Mouse (Mus musculus) limb, embryonic 15.5 days (tissue): ENCODE results near the gene Gm14139. TPM values are rescaled to one million over a fixed set of nuclear protein-coding genes. Genes with fewer than 3 reads are reported as not detected.
"Not testable (repeated sequence)": the region's sequence is repeated elsewhere in the genome, so short reads cannot be mapped to it uniquely, and the experiment has no call there.

ENCODE experiments used
- ATAC-seq: fragments of 200-750 bp; cut with Nextera tagmentation; 2 replicates; pipeline ENCODE4 v1.8.0; 2017; ENCODE audit warnings: low read depth, moderate TSS enrichment; ENCODE audit not compliant: insufficient number of reproducible peaks, low FRiP score, low TSS enrichment
- H3K27ac ChIP-seq: fragments of 300-500 bp; sonication (generic); 2 replicates; pipeline ENCODE4 v1.5.1; 2015; ENCODE audit warnings: moderate library complexity, mild to moderate bottlenecking, inconsistent platforms
- H3K27me3 ChIP-seq: fragments of 300-500 bp; sonication (generic); 2 replicates; pipeline ENCODE4 v1.6.1; 2015; ENCODE audit warnings: inconsistent platforms
- H3K36me3 ChIP-seq: fragments of 300-500 bp; sonication (generic); 2 replicates; pipeline ENCODE4 v1.6.1; 2015; ENCODE audit warnings: inconsistent platforms
- H3K4me1 ChIP-seq: fragments of 300-500 bp; sonication (generic); 2 replicates; pipeline ENCODE4 v1.6.1; 2015; ENCODE audit warnings: inconsistent platforms
- H3K4me2 ChIP-seq: fragments of 300-500 bp; sonication (generic); 2 replicates; pipeline ENCODE4 v1.6.1; 2015; ENCODE audit warnings: mild to moderate bottlenecking, inconsistent platforms
- H3K4me3 ChIP-seq: fragments of 300-500 bp; sonication (generic); 2 replicates; pipeline ENCODE4 v1.5.1; 2015; ENCODE audit warnings: mild to moderate bottlenecking, inconsistent platforms
- H3K9ac ChIP-seq: fragments of 300-500 bp; sonication (generic); 2 replicates; pipeline ENCODE4 v1.6.1; 2015; ENCODE audit warnings: inconsistent platforms
- H3K9me3 ChIP-seq: fragments of 300-500 bp; sonication (generic); 2 replicates; pipeline ENCODE4 v1.6.1; 2016; ENCODE audit warnings: inconsistent platforms
- whole genome bisulfite sequencing: fragments of 180-500 bp; shearing (Covaris S2); methylation state at CpG from one replicate; pipeline ENCODE4 v1.1.7; 2015; 5-methylcytosine and 5-hydroxymethylcytosine counted together
- polyA plus RNA-seq: library from polyadenylated mRNA; unstranded; fragments of >200 nt; fragmentation: Nextera tagmentation; extraction: Ambion mirVana; gene quantifications from 2 replicates; pipeline ENCODE4 v1.2.1, GENCODE M21; 2015

The Gm14139 gene
- polyA plus RNA-seq = not detected in 2 replicates

DNA sequence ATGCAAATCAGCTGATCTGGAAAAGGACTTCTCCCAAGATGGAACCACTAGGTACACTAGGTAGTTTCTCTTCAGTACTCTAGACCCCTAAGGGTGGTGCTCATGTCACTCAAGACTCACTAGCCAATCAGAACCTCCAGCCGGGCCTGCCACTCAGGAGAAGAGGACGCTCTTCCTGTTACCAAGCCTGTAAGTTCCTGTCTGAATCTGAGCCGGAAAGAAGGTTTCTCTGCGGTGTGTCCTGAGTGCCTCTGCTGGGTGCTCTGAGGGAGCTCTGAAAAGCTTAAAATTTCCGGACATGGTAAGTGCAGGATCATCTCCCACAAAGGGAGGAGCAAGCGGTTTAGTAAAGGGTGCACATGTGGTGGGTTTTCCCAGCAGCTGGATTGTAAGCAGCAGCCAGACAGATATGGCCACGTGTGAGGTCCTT, at the start of gene Gm14139:
TSS of gene Gm14139 (plus strand) at position 186 of the 430 bp plus-strand sequence.
- H3K9ac ChIP-seq, H3K4me2 ChIP-seq, H3K27me3 ChIP-seq, H3K9me3 ChIP-seq, H3K4me3 ChIP-seq, H3K36me3 ChIP-seq, H3K4me1 ChIP-seq, ATAC-seq, H3K27ac ChIP-seq: not testable (repeated sequence)
- WGBS = 72% methylated on average over 7 of the region's 7 CpGs

DNA sequence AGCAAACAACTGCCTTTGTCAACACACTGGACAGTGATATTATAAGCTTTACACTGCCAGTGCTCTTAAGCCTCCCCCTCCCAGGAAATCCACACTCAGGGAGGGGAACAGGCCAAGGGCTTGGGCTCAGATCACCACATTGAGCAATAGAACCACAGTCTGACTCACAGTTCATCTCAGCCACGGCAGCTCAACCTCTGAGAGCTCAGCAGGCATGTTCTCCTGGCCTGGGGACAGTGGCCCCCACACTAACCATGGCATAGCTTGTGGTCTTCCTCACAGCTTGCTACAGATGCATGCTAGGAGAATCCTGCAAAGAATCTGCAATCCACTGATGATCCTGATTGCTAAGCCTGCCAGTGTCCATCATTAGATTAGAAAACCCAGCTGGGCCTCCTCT, 49.6 kb upstream of the Gm14139 start:
- H3K9ac ChIP-seq, H3K4me1 ChIP-seq, H3K27ac ChIP-seq, H3K4me2 ChIP-seq, H3K9me3 ChIP-seq, H3K4me3 ChIP-seq, H3K27me3 ChIP-seq, ATAC-seq: not testable (repeated sequence)
- peaks cover 36% of the 10 kb centered on the region for H3K36me3 ChIP-seq
- WGBS = 86% methylated on average over 1 of the region's 1 CpGs

DNA sequence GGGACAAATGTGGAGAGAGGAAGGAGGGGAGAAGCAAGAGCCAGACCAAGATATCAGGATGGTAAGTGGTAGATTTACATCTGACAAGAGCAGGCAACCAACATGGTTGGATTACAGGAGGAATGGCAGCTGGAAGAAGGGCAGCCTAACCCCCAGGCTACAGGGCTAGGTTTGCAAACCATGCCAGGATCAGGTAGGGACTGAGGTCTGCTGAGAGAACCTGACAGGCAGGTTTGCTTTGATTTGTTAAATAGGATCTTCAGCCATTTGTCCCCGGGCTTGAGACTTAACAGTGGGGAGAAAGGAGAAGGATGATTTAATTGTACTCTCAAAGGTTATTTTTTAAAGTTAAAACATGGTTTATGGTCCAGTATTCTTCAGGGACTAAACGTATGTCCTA, 48.8 kb upstream of the Gm14139 start:
- Histone ChIP-seq H3K4me1 (peaks cover 7% of the 10 kb centered on the region; the same call in 1 of the 2 replicates), H3K9ac (no peak overlapping the region), H3K36me3 (peaks cover 33% of the 10 kb centered on the region), H3K27me3 (no peaks in the 10 kb centered on the region), H3K27ac (no peak overlapping the region), H3K9me3 (no peaks in the 10 kb centered on the region), H3K4me2 (no peak overlapping the region), H3K4me3 (no peak overlapping the region)
- no peak for ATAC-seq
- 67% methylated on average over 2 of the region's 2 CpGs for WGBS

DNA sequence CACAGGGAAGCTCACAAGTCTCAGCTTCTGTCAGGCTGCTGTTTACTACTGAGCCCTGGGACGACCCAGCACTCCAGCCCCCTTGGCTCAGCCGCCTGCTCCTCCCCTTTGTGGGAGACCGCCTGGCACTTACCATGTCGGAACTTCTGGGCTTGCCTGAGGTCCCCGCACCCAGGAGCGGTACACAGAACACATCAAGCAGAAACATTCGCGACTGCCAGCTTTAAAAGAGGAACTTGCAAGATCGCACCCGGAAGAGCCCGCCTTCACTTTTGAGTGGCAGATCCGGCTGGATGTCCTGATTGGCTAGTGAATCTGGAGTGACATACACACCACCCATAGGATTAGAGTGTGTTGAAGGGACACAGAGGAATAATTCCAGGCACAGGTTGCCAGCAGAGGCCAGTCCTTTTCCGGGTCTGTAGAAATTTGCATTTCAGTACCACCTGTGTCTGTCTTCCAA, 45.1 kb upstream of the Gm14139 start, which contains the start of gene Zfp120:
TSS of gene Zfp120 (minus strand) at position 274 of the 463 bp plus-strand sequence.
- Histone ChIP-seq H3K36me3 (peaks cover 14% of the 10 kb centered on the region), H3K4me1 (peaks cover 7% of the 10 kb centered on the region; the same call in 1 of the 2 replicates), H3K4me2 (peak within 1 kb of the TSS; percentile 49), H3K4me3 (peak within 1 kb of the TSS; percentile 73), H3K27me3 (no peaks in the 10 kb centered on the region), H3K27ac (peak within 1 kb of the TSS; percentile 81), H3K9me3 (no peaks in the 10 kb centered on the region), H3K9ac (peak within 1 kb of the TSS; percentile 80)
- ATAC-seq = peak; percentile 97
- WGBS = 0% methylated on average over 13 of the region's 13 CpGs

DNA sequence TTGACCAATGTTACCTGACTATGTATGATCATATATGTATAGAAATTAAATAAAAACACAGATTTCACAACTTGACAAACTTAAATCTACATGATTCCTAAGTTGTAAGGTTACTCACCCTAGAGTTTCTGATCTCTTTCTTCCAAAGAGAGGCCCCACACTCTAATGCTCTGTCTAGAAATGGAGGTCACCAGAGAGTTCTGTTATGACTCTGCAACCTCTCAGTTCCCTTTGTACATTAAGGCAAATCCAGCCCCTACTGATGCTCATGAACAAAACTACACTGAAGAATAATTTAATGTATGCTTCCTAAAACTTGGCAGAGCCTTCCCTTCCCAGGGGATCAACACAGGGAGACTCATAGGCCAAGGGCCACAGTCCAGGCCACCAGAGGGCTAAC, 14.9 kb upstream of the Gm14139 start:
- Histone ChIP-seq H3K27me3 (no peaks in the 10 kb centered on the region), H3K27ac (no peak overlapping the region), H3K9me3 (no peaks in the 10 kb centered on the region), H3K4me3 (no peak overlapping the region), H3K4me2 (no peak overlapping the region), H3K9ac (no peak overlapping the region), H3K4me1 (no peaks in the 10 kb centered on the region), H3K36me3 (no peaks in the 10 kb centered on the region)
- ATAC-seq = no peak

DNA sequence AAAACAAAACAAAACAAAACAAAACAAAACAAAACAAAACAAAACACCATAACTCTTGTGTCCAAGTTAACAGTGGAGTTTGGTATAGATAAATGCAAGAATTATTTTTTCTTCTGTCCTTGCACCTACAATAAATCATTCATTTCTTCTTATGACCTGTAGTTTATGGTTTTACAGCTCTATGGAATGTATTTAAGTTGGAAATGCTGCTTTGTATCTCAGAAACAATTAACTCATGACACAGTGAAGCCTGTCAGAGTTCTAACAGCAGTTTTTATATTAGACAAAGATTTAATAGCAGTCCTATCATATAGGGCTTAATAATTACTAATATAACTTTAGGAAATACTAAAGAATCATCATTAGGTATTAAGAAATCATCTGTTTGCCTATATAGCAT, 7.7 kb upstream of the Gm14139 start:
- Histone ChIP-seq H3K4me3 (no peak overlapping the region), H3K27ac (no peak overlapping the region), H3K9me3 (no peaks in the 10 kb centered on the region), H3K27me3 (no peaks in the 10 kb centered on the region), H3K9ac (no peak overlapping the region), H3K36me3 (no peaks in the 10 kb centered on the region), H3K4me2 (no peak overlapping the region), H3K4me1 (no peaks in the 10 kb centered on the region)
- ATAC-seq = no peak

DNA sequence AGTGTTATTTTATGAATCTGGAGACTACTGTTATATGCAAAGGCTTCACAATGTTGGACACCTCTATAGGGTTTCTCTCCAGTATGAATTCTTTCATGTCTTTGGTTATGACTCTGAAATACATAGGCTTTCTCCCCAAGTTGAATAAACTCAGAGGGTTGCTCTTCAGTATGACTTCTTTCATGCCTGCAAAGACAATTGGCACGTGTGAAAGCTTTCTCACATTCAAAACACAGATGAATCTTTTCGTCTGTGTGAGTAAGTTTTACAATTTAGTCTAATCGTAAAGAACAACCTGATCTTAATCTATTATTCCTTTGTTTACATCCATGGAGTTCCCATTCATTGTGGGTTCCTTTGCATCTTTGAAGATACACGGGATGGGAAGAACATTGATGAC, 2.0 kb upstream of the Gm14139 start, which contains the start of gene Gm10770:
TSS of gene Gm10770 (minus strand) at position 101 of the 400 bp plus-strand sequence.
- not testable (repeated sequence) for H3K4me2 ChIP-seq, H3K27me3 ChIP-seq, H3K4me3 ChIP-seq, H3K36me3 ChIP-seq, H3K9me3 ChIP-seq, ATAC-seq, H3K4me1 ChIP-seq, H3K9ac ChIP-seq, H3K27ac ChIP-seq
- 76% methylated on average over 4 of the region's 4 CpGs for WGBS

DNA sequence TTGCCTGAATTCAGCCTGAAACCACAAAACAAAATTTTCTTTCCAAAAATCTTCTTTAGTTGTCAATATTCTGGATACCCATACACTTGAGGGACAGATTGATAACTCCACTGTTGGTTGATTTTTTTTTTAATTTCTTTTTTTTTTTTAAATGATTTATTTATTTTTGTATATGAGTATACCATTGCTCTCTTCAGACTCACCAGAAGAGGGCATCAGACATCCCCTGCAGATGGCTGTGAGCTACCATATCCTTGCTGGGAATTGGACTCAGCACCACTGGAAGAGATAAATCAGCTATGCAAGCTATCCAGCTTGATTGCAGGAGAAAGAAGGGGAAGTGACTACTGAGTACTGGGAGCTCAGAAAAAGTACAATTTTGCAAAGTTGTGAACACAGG, 509 bp upstream of the Gm14139 start:
- H3K27ac ChIP-seq, H3K27me3 ChIP-seq, H3K9ac ChIP-seq, H3K4me1 ChIP-seq, H3K9me3 ChIP-seq, H3K36me3 ChIP-seq, H3K4me3 ChIP-seq, H3K4me2 ChIP-seq, ATAC-seq: not testable (repeated sequence)

DNA sequence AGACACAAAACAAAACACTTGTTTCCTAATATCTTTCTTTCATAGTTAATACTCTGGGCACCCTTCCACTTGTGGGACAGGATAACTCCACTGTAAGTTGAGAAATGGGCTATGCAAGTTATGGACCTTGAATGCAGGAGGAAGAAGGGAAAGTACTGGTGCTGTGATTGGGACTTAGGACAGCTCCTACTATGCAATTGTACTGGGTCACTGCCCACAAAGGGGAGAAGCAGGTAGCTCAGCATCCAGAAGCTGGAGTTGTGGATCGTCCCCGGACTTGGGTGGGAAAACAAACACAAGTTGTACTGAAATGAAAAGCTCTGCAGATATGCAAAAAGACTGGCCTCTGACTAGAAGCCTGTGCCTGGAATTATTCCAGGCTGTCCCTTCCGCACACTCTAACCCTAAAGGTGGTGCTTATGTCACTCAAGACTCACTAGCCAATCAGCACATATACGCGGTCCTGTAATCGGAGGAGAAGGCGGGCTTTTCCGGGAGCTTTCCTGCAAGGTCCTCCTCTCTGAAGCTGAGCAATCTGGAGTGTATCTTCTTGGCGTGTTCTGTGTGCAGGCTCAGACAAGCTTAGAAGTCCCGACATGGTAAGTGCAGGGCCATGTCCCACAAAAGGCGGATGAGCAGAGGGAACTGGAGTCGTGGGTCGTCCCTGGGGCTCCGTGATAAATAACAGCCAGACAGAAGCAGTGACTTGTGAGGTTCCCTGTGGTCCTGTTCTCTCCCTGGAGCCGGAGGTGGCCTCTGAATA, 36.2 kb downstream of the Gm14139 start, which contains the start of gene Zfp937:
TSS of gene Zfp937 (plus strand) at position 474 of the 763 bp plus-strand sequence.
- Histone ChIP-seq H3K4me2 (peak within 1 kb of the TSS; percentile 41), H3K4me3 (peak within 1 kb of the TSS; percentile 45), H3K27ac (peak within 1 kb of the TSS; percentile 59; the same call in 1 of the 2 replicates)
- not testable (repeated sequence) for H3K9me3 ChIP-seq, H3K27me3 ChIP-seq, H3K4me1 ChIP-seq, H3K9ac ChIP-seq, H3K36me3 ChIP-seq
- ATAC-seq = peak; percentile 98
- 0% methylated on average over 15 of the region's 15 CpGs for WGBS

DNA sequence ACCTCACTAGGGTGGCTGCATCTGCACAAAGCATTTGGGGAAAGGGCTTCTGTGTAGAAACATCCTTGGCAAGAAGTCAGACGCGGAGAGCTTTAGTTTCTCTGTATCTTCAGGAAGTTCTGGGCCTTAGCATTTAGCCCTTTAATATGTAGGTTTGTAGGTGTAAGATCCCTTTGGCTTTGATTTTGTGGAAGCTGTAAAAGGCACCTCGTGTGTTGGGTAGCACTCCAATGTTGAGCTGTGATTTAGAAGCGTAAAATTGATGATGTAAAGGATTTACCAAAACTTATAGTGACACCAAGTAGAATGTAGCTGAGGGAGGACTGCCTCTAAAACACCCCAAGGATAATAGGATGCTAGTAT, 36.8 kb downstream of the Gm14139 start:
- H3K4me1 ChIP-seq, H3K9ac ChIP-seq, ATAC-seq, H3K36me3 ChIP-seq, H3K9me3 ChIP-seq, H3K27me3 ChIP-seq: not testable (repeated sequence)
- 9% methylated on average over 4 of the region's 4 CpGs for WGBS
- H3K27ac ChIP-seq = peak overlapping the region; percentile 59; the same call in 1 of the 2 replicates
- peak overlapping the region; percentile 45 for H3K4me3 ChIP-seq
- peak overlapping the region; percentile 41 for H3K4me2 ChIP-seq

DNA sequence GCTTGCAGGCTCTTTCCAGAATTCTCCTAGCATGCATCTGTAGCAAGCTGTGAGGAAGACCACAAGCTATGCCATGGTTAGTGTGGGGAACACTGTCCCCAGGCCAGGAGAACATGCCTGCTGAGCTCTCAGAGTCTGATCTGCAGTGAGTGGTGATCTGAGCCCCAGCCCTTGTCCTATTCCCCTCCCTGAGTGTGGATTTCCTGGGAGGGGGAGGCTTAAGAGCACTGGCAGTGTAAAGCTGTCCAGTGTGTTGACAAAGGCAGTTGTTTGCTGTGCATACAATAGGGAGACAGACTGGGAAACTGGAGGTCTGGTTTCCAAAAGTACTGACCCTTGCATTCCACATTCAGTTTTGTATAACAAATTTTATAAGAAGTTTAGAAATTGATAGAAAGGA, 41.7 kb downstream of the Gm14139 start:
- H3K4me1 ChIP-seq, H3K4me3 ChIP-seq, H3K36me3 ChIP-seq, ATAC-seq, H3K27me3 ChIP-seq, H3K9ac ChIP-seq, H3K9me3 ChIP-seq, H3K4me2 ChIP-seq, H3K27ac ChIP-seq: not testable (repeated sequence)
